Mouse (Mus musculus) hindbrain, embryonic 14.5 days (tissue): ENCODE results near the gene Pwp2. TPM values are rescaled to one million over a fixed set of nuclear protein-coding genes. Genes with fewer than 3 reads are reported as not detected.
A peak's percentile ranks its signal among the peaks of the same experiment; 100 is the strongest.

ENCODE experiments used
- ATAC-seq: fragments of 200-750 bp; cut with Nextera tagmentation; 2 replicates; pipeline ENCODE4 v1.8.0; 2017; ENCODE audit warnings: moderate number of reproducible peaks, mild to moderate bottlenecking, moderate TSS enrichment, moderate library complexity; ENCODE audit not compliant: low FRiP score
- DNase-seq: peaks from one replicate; pipeline ENCODE4 v3.0.0-alpha.2; 2015; ENCODE audit warnings: low spot score
- H3K27ac ChIP-seq: fragments of 300-500 bp; sonication (generic); 2 replicates; pipeline ENCODE4 v1.5.1; 2014; ENCODE audit warnings: mild to moderate bottlenecking, moderate library complexity
- H3K27me3 ChIP-seq: fragments of 300-500 bp; sonication (generic); 2 replicates; pipeline ENCODE4 v1.6.1; 2014; ENCODE audit warnings: mild to moderate bottlenecking, low read length, mixed read lengths; ENCODE audit not compliant: control insufficient read depth, insufficient read depth
- H3K36me3 ChIP-seq: fragments of 300-500 bp; sonication (generic); replicated peaks from 2 replicates; pipeline ENCODE4 v1.6.1; 2014; ENCODE audit not compliant: control insufficient read depth, insufficient read depth
- H3K4me1 ChIP-seq: fragments of 300-500 bp; sonication (generic); replicated peaks from 2 replicates; pipeline ENCODE4 v1.6.1; 2014; ENCODE audit warnings: antibody characterized with exemption, low read length, mixed read lengths; ENCODE audit not compliant: control insufficient read depth, insufficient read depth
- H3K4me2 ChIP-seq: fragments of 300-500 bp; sonication (generic); replicated peaks from 2 replicates; pipeline ENCODE4 v1.6.1; 2014; ENCODE audit warnings: mild to moderate bottlenecking, moderate library complexity
- H3K4me3 ChIP-seq: fragments of 300-500 bp; sonication (generic); replicated peaks from 2 replicates; pipeline ENCODE4 v1.5.1; 2014; ENCODE audit warnings: mild to moderate bottlenecking, low read length
- H3K9ac ChIP-seq: fragments of 300-500 bp; sonication (generic); 2 replicates; pipeline ENCODE4 v1.6.1; 2014
- H3K9me3 ChIP-seq: fragments of 300-500 bp; sonication (generic); 2 replicates; pipeline ENCODE4 v1.6.1; 2016; ENCODE audit warnings: low read length; ENCODE audit not compliant: control insufficient read depth
- WGBS: fragments of 180-500 bp; shearing (Covaris S2); extraction: QIAGEN DNeasy Blood & Tissue Kit; methylation state at CpG from one replicate; pipeline ENCODE4 v1.1.7; 2014; 5-methylcytosine and 5-hydroxymethylcytosine counted together
- polyA plus RNA-seq: library from polyadenylated mRNA; unstranded; fragments of >200 nt; fragmentation: Nextera tagmentation; extraction: Ambion mirVana; gene quantifications from 2 replicates; pipeline ENCODE4 v1.2.1, GENCODE M21; 2014

Pwp2 gene
- polyA plus RNA-seq, 1 experiment from 2014 or later, result 13.5 TPM

- H3K36me3 ChIP-seq, result peaks cover 60% of the 10 kb centered on the region
- no peaks in the 10 kb centered on the region for H3K9me3 ChIP-seq
- no peaks in the 10 kb centered on the region for H3K27me3 ChIP-seq
- WGBS, result 93% methylated on average over 21 of the region's 21 CpGs
- no peak for ATAC-seq
- H3K4me1 ChIP-seq, result peaks cover 11% of the 10 kb centered on the region
- DNase-seq, result no peak
- H3K27ac ChIP-seq, result no peak overlapping the region
- no peak overlapping the region for H3K9ac ChIP-seq
- H3K4me2 ChIP-seq, result no peak overlapping the region
- H3K4me3 ChIP-seq, result no peak overlapping the region
These were observed 19.5 kb downstream of the Pwp2 start for GRCm38 (mm10) chr10:78165256-78166005.

- peaks cover 12% of the 10 kb centered on the region for H3K4me1 ChIP-seq
- H3K4me3 ChIP-seq, result no peak overlapping the region
- no peak for DNase-seq
- H3K36me3 ChIP-seq, result peaks cover 62% of the 10 kb centered on the region
- H3K9me3 ChIP-seq, result no peaks in the 10 kb centered on the region
- no peak overlapping the region for H3K27ac ChIP-seq
- no peak overlapping the region for H3K9ac ChIP-seq
- ATAC-seq, result no peak
- no peak overlapping the region for H3K4me2 ChIP-seq
- H3K27me3 ChIP-seq, result no peaks in the 10 kb centered on the region
- 91% methylated on average over 12 of the region's 12 CpGs for whole genome bisulfite sequencing
These were observed 20.2 kb downstream of the Pwp2 start for GRCm38 (mm10) chr10:78164786-78165185.

GRCm38 (mm10) chr10:78163923-78164322 lies 21.0 kb downstream of the Pwp2 start:
- Histone ChIP-seq H3K4me2 (no peak overlapping the region), H3K4me1 (peaks cover 13% of the 10 kb centered on the region), H3K9ac (no peak overlapping the region), H3K36me3 (peaks cover 62% of the 10 kb centered on the region), H3K27ac (no peak overlapping the region), H3K4me3 (no peak overlapping the region), H3K9me3 (no peaks in the 10 kb centered on the region), H3K27me3 (no peaks in the 10 kb centered on the region)
- ATAC-seq (no peak), DNase-seq (peak; percentile 78)
- 31% methylated on average over 4 of the region's 4 CpGs for WGBS

DNA sequence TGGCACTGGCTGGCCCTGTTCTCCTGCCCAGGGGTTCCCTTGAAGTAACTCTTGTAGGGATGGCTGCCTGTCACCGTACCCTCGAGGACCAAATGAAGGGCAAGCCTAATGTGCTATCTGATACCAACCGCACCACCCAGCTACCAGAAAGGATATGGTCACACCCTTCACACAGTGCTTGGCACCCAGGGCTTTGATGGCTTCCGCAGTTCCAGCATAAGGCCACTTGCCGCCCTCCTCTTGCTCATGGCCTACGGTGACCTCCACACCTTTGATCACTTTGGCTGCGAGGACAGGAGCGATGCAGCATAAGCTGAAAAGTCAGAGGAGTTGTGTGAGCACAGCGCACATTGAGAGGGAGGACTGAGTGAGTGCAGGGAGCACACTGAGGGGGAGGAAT lies 21.7 kb downstream of the Pwp2 start:
- no peak for ATAC-seq
- no peak overlapping the region for H3K9ac ChIP-seq
- no peak overlapping the region for H3K27ac ChIP-seq
- peaks cover 62% of the 10 kb centered on the region for H3K36me3 ChIP-seq
- no peak for DNase-seq
- H3K4me1 ChIP-seq, result peaks cover 6% of the 10 kb centered on the region
- H3K27me3 ChIP-seq, result no peaks in the 10 kb centered on the region
- no peak overlapping the region for H3K4me2 ChIP-seq
- 96% methylated on average over 9 of the region's 9 CpGs for WGBS
- H3K4me3 ChIP-seq, result no peak overlapping the region
- H3K9me3 ChIP-seq, result no peaks in the 10 kb centered on the region

DNA sequence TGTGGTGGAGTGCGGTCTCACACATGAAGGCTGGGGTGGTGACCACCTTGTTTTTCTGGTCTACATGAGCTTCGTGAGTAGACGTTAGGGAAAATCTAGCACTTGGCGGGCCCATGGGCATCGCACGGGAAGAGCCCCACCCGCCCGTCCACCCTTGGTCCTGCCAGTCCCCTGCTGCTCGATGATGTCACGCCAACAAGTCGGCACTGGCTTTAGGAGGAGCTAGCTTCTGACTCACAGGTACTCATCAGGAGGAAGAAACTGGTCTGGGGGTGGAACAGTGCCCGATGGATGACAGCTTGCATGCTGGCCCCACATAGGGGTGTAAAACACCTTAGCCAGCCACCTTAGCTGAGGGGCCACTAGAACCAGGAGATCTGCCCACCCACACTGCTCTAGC lies 22.3 kb downstream of the Pwp2 start:
- no peak overlapping the region for H3K4me2 ChIP-seq
- peaks cover 62% of the 10 kb centered on the region for H3K36me3 ChIP-seq
- no peak overlapping the region for H3K9ac ChIP-seq
- ATAC-seq, result no peak
- H3K4me3 ChIP-seq, result no peak overlapping the region
- DNase-seq, result no peak
- H3K27me3 ChIP-seq, result no peaks in the 10 kb centered on the region
- H3K27ac ChIP-seq, result no peak overlapping the region
- peaks cover 5% of the 10 kb centered on the region for H3K4me1 ChIP-seq
- no peaks in the 10 kb centered on the region for H3K9me3 ChIP-seq
- WGBS, result 97% methylated on average over 12 of the region's 12 CpGs

DNA sequence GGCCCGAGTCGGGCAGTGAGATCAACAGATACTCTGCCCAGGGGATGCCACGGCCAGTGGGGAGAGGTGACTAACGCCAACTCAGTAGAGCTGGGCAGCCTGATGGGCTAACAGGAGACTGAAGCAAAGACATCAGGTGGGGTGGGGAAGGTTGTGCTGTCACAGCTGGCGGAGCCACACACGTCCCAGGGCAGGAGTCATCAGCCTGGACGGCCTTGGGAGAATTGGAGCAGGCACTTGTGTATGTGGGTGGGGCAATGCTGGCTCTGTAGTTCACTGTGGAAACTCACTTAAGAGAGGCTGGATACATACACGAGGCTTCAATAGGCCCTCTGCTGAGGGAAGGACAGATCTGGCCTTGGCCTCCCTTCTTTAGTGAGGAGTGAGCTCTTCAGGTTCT lies 23.9 kb downstream of the Pwp2 start:
- no peak overlapping the region for H3K4me2 ChIP-seq
- H3K27me3 ChIP-seq, result no peaks in the 10 kb centered on the region
- no peak overlapping the region for H3K4me3 ChIP-seq
- peaks cover 5% of the 10 kb centered on the region for H3K4me1 ChIP-seq
- ATAC-seq (no peak), DNase-seq (no peak)
- 91% methylated on average over 8 of the region's 8 CpGs for WGBS
- no peaks in the 10 kb centered on the region for H3K9me3 ChIP-seq
- no peak overlapping the region for H3K9ac ChIP-seq
- peaks cover 49% of the 10 kb centered on the region for H3K36me3 ChIP-seq
- no peak overlapping the region for H3K27ac ChIP-seq

GRCm38 (mm10) chr10:78160369-78161095 lies 24.4 kb downstream of the Pwp2 start:
- Histone ChIP-seq H3K4me3 (no peak overlapping the region), H3K4me1 (peaks cover 5% of the 10 kb centered on the region)
- 88% methylated on average over 16 of the region's 16 CpGs for WGBS

DNA sequence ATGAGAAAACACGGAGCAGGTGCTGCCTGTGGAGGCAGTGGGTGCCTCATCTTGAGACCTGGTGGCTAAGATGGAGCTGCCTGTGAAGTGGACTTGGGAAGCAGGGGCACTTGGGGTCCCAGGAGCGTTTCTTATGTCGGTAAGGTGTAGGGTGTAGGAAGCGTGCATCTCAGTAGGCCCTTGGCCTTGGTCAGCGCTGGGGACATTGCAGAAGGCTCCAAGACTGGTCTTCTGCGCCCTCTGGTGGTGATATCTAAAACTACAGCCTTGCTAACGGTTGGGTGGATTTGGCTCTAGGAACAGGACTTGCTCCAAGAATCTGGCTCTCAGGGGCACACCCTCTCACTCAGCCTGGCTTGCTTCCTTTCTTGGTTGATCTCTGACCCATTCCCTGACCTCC lies 25.0 kb downstream of the Pwp2 start:
- H3K9ac ChIP-seq, result peak overlapping the region; percentile 8; the same call in 1 of the 2 replicates

More at GRCm38 (mm10) chr10:78160369-78161095, 24.4 kb downstream of the Pwp2 start:
- no peak overlapping the region for H3K9ac ChIP-seq
- peaks cover 44% of the 10 kb centered on the region for H3K36me3 ChIP-seq
- no peaks in the 10 kb centered on the region for H3K27me3 ChIP-seq
- ATAC-seq (0 out of 2 replicates have a peak, but pooled peaks have one; percentile 8), DNase-seq (no peak)
- no peak overlapping the region for H3K4me2 ChIP-seq
- no peaks in the 10 kb centered on the region for H3K9me3 ChIP-seq
- H3K27ac ChIP-seq, result no peak overlapping the region

GRCm38 (mm10) chr10:78159252-78159878 lies 25.6 kb downstream of the Pwp2 start:
- Histone ChIP-seq H3K4me1 (peaks cover 5% of the 10 kb centered on the region), H3K36me3 (peaks cover 32% of the 10 kb centered on the region), H3K27ac (no peak overlapping the region), H3K9me3 (no peaks in the 10 kb centered on the region), H3K4me2 (peak overlapping the region; percentile 34), H3K4me3 (no peak overlapping the region), H3K9ac (peak overlapping the region; percentile 8; the same call in 1 of the 2 replicates), H3K27me3 (no peaks in the 10 kb centered on the region)
- WGBS, result 19% methylated on average over 17 of the region's 17 CpGs
- ATAC-seq (peak; percentile 28; the same call in 1 of the 2 replicates), DNase-seq (peak; percentile 43)

More for the DNA sequence above, 25.0 kb downstream of the Pwp2 start:
- H3K4me1 ChIP-seq, result peaks cover 5% of the 10 kb centered on the region
- peak overlapping the region; percentile 34 for H3K4me2 ChIP-seq
- ATAC-seq (peak; percentile 78), DNase-seq (peak; percentile 91)
- H3K27ac ChIP-seq, result no peak overlapping the region
- H3K9me3 ChIP-seq, result no peaks in the 10 kb centered on the region
- peaks cover 37% of the 10 kb centered on the region for H3K36me3 ChIP-seq
- H3K4me3 ChIP-seq, result no peak overlapping the region
- WGBS, result 5% methylated on average over 7 of the region's 7 CpGs
- no peaks in the 10 kb centered on the region for H3K27me3 ChIP-seq
